Mouse (Mus musculus) yolk sac, embryonic 10.5 days (tissue): ENCODE results near the gene St5.

ENCODE experiments used
- DNase-seq: peaks from one replicate; pipeline ENCODE4 v3.0.0-alpha.2; 2017; ENCODE audit warnings: low spot score

The St5 gene

DNA sequence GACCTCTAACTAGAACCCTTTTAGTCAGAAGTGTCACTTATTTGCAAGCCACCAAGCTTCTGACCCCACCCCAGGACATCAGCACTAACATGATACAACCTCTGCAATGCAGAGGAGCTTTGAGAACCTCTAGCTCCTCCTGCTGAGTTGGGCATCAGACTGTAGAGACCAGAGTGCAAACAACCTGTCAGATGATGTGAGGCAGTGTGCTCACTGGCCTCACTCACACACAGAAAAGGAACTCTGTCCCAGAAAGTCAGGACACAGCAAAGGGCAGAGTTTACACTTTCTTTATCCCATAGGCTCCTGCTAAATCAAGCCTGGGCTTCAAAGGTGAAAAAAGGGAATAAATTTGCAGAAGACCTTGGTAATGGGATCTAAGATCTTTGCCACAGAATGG, 137.1 kb downstream of the St5 start:
- DNase-seq, result no peak

DNA sequence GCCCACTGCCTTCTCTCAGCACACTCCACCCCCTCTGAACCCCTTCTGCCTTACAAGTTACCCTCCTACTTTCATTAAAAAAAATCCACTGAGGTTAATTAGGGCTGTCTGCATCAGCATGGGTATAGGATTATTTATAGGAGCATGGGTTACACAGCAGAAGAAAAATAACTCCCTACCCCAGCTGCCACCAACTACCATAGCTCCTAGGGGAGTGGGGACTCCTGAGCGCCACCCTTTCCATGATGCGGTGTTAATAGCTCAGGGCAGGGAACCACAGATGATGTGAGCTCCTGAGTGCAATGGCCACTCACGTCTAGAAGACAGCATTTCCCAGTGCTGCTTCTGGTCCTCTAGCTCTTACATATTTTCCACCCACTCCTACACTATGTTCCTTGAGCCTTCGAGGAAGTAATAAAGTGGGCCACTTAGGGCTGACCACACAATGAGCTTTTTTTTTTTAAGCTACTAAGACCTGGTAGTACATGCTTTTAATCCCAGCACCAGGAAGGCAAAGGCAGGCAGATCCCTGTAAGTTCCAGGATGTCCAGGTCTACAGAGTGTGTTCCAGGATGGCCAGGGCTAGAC, 139.5 kb downstream of the St5 start:
- DNase-seq, result no peak

DNA sequence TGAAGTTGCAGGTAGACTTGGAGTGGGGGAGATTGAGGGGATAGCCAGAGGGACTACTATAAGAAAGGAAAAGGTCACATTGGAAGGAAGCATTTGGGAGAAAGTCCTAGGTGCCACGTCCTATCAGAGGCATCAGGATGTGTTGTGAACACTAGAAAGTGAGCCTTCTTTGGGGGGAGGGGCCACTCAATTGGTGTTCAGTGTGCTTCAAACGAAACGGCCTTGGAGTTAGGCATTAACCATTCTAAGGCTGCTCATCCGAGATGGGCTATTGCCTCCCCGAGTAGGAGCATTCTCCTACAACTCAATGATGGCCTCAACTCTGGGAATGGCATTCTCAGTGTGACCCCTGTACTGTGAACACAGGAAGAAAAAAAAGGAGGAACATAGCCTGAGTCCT, 140.7 kb downstream of the St5 start:
- peak; percentile 54 for DNase-seq

- no peak for DNase-seq
These were observed 141.2 kb downstream of the St5 start for GRCm38 (mm10) chr7:109562154-109562599.

GRCm38 (mm10) chr7:109561466-109562153, 141.8 kb downstream of the St5 start:
- no peak for DNase-seq

DNA sequence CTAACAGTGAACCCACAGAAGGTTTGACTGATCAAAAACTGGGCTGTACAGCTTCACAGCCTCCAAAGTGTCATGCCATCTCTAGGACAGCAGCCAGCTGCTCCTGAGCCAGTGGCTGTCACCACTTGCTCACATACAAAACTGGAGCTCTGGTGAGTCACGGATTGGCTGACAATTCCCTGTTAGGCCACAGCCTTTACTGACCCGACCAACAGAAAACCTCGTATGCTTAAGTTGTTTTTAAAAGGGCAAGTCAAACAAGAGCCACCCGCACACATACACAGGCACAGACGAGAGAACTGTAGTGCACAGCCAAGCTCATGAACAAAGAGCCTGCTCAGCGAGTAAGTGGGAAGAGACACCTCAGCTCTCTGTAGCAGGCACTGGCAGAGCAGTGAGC, 143.9 kb downstream of the St5 start:
- no peak for DNase-seq

GRCm38 (mm10) chr7:109546726-109547125, 156.7 kb downstream of the St5 start:
- DNase-seq, result no peak

GRCm38 (mm10) chr7:109546186-109546585, 157.2 kb downstream of the St5 start:
- no peak for DNase-seq

DNA sequence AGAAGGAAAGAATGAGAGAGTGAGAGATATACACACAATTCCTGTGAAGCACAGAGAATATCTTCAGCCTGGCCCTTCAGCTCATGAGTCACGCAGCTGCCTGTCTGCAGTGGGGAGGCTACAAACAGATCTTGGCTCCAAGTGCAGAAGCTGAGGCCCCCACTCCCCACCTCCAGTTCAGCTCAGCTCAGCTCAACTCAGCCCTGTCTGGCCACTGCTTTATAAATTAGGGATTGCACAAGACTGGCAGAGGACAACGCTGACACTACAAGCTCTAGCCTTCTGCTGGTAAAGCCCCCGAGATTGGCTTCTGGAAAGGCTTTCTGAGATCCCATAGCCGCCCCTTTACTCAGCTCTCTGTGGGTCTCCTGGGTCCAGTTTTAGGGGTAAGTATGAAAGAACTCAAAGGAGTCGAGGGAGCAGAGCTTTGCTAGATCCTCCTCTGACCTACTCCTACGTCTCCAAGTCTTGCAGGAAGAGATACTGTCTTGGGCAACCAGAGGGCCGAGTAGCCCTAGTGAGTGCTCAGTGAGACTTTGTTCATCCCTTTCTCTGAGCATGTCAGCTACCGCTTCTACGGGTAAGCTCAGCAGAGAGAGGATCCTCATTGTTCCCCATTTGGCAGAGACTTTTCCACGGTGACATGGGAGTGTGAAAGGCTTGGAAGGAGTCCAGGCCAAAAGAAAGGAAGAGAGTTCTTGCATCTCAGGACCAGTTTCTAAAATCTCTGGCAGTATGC, 158.0 kb downstream of the St5 start:
- no peak for DNase-seq

GRCm38 (mm10) chr7:109544792-109545191, 158.6 kb downstream of the St5 start:
- no peak for DNase-seq

DNA sequence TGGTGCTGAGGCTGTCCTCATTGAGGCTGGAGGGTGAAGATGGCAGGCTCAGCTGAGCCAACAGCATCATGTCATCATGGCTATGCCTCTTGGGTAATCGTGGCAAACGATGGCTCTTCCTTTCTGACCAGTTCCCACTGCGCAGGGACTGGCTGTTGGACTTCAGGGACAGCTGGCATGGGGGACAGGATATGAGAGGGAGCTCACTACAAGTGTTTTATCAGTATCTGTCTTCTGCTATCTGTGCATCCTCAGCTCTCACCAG, 161.1 kb downstream of the St5 start:
- DNase-seq, result no peak

DNA sequence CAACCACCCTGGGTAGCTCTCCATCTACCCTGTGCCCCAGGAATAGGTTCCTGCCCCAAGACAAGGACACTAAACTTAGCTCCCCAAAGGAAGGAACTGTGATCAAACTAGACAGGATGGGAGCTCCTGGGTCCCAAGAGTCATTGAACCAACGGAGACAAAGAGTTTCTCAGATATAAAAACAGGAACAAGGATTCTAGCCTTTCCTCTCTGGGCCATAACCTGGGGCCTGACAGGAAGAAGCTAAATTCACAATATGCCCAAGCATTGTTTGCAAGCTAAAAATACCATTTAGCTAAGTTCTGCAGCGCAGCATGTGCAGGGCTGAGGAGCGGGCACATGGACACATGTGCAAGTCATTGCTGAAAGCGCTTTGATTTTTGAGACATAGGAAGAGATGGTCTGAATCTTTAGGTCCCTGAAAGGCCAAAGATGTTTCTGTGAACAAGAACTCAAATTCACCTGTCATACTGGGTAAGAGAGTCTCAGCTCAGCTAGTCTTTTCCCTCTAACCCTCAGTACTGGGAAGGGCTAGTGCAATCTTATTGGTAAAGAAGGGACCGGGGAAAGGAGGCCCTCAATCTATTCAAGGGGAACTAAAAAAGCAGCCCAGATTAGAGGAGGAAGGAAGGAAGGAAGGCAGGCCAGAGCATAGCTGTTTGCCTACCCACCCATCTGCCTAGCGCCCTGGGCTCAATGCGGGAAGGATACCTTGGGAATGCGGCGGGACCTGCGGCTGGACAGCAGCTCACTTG, 161.6 kb downstream of the St5 start:
- no peak for DNase-seq

- DNase-seq, result no peak
These were observed 162.5 kb downstream of the St5 start for GRCm38 (mm10) chr7:109540902-109541301.

- no peak for DNase-seq
These were observed 166.9 kb downstream of the St5 start for GRCm38 (mm10) chr7:109536451-109536946.

GRCm38 (mm10) chr7:109534921-109535320, 168.5 kb downstream of the St5 start:
- DNase-seq, result no peak

GRCm38 (mm10) chr7:109533888-109534287, 169.5 kb downstream of the St5 start:
- DNase-seq, result no peak

DNA sequence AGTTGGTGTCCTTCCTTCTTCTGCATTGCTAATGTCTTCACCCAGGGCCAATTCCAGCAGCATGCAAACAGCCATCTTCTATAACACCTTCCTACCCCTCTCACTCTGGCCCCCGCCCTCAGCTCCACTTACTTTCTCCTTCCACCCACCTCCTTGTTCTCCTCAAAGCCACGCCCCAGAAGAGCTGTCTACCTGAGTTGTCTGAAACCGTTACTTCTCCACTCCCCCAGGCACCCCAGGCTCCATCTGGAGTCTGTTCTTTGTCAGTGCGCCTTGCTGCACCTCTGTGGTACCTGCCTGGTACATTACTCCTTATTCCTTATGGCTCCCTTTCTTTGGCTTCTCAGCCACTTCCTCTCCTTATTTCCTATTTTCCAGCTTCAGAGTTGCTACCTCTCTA, 170.3 kb downstream of the St5 start:
- no peak for DNase-seq

GRCm38 (mm10) chr7:109532691-109533090, 170.7 kb downstream of the St5 start:
- DNase-seq, result no peak

- no peak for DNase-seq
These were observed 171.9 kb downstream of the St5 start for GRCm38 (mm10) chr7:109531501-109531900.

GRCm38 (mm10) chr7:109529741-109530140, 173.7 kb downstream of the St5 start:
- no peak for DNase-seq

DNA sequence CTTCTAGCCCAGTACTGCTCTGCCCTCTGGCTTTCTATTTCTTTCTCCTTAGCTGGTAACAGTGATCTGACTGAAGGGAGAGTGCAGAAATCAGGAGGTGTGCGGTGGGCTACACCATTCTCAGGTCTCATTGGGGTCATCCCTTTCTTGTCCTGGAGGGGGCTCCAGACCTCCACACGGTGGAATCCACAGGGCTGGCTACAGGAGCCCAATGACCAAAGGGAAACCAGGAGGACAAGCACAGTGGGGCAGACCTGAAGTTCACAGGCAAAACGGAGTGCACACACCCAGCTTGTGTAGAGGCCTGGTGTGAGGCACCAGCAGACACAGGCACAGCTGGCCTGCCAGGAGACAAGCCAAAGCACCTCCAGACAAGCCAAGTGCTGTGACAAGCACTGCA, 175.0 kb downstream of the St5 start:
- peak; percentile 39 for DNase-seq

- no peak for DNase-seq
These were observed 175.9 kb downstream of the St5 start for GRCm38 (mm10) chr7:109527536-109527935.
